17 mouse cellular contexts compared by ENCODE assay signal in genomic region chr1:135128986-135129385, GRCm38 (mm10). TPM values are rescaled to one million over a fixed set of nuclear protein-coding genes. Genes with fewer than 3 reads are reported as not detected.
DNase-seq lines count a peak whose midpoint lies in the region; ATAC-seq and TF ChIP-seq lines count a peak whose summit lies in the region.
"Had no signal": no experiment of that assay in that cellular context is flagged by ENCODE, and none has a peak within 500 bp of the region (broad histone marks: within the 10 kb centered on the region; RNA-seq: fewer than 3 reads in every experiment).

No protein-coding gene starts in this region.

- H3K4me1 ChIP-seq in limb, embryonic 14.5 days (ENCODE audit: control insufficient read depth, insufficient read depth, low read length) = peaks cover 35% of the 10 kb centered on the region

- no peak overlapping the region for H3K4me2 ChIP-seq in limb, embryonic 14.5 days (replicated peaks; ENCODE audit: low read depth, low read length, severe bottlenecking)
- H3K4me2 ChIP-seq: forebrain, embryonic 13.5 days; hindbrain, embryonic 15.5 days; liver, embryonic 13.5 days had no signal

- 0 out of 2 replicates have a peak overlapping the region, but pooled peaks have one; percentile 61 for H3K27ac ChIP-seq in limb, embryonic 14.5 days (replicated peaks; ENCODE audit: low read depth, low read length)
- H3K27ac ChIP-seq: forebrain, embryonic 13.5 days; hindbrain, embryonic 15.5 days; liver, embryonic 13.5 days had no signal

- H3K9ac ChIP-seq in limb, embryonic 14.5 days (ENCODE audit: low read depth, low read length, severe bottlenecking) = no peak overlapping the region
- H3K9ac ChIP-seq: forebrain, embryonic 13.5 days; hindbrain, embryonic 15.5 days; liver, embryonic 13.5 days had no signal

- DNase-seq in CD4-positive, CD25-positive, alpha-beta regulatory T cell, adult 2 months (ENCODE audit: low read depth, low spot score) = peak; percentile 54
- peak; percentile 65 for DNase-seq in ovary, adult 18-20 months (ENCODE audit: low spot score)
- DNase-seq in ovary, postnatal 10 days (ENCODE audit: low spot score) = no peak
- no peak for DNase-seq in limb, embryonic 14.5 days (ENCODE audit: low spot score)
- peak; percentile 60 for DNase-seq in thymus, postnatal 25 days
- no peak for DNase-seq in layer of hippocampus, adult 9-11 months
- DNase-seq in natural killer cell, adult 2 months (ENCODE audit: low spot score in 2 of 2) = no peak
- DNase-seq: adrenal gland, adult 2 months; cerebellum, adult 18-20 months; kidney, adult 18-20 months; liver, embryonic 13.5 days had no signal

- H3K27me3 ChIP-seq in limb, embryonic 14.5 days (ENCODE audit: control insufficient read depth, insufficient read depth, low read length) = no peaks in the 10 kb centered on the region
- H3K27me3 ChIP-seq: hindbrain, embryonic 15.5 days had no signal

- WGBS in limb, embryonic 14.5 days = 21% methylated on average over 9 of the region's 9 CpGs

- no peak for ATAC-seq in CD4-positive, CD25-positive, alpha-beta regulatory T cell, adult 4 months
- ATAC-seq in limb, embryonic 14.5 days (ENCODE audit: low FRiP score, low read depth) = no peak
- ATAC-seq: forebrain, embryonic 13.5 days had no signal

- no peaks in the 10 kb centered on the region for H3K9me3 ChIP-seq in limb, embryonic 14.5 days (ENCODE audit: control insufficient read depth, low read length)
- H3K9me3 ChIP-seq: forebrain, embryonic 13.5 days; G1E; hindbrain, embryonic 15.5 days; liver, embryonic 13.5 days had no signal

- no peak overlapping the region for H3K4me3 ChIP-seq in limb, embryonic 14.5 days (replicated peaks; ENCODE audit: low read length)
- H3K4me3 ChIP-seq: forebrain, embryonic 13.5 days; hindbrain, embryonic 15.5 days; liver, embryonic 13.5 days had no signal

- no peak for TF ChIP-seq POLR2A in limb, embryonic 14.5 days (IDR thresholded peaks at IDR 0.05; ENCODE audit: borderline replicate concordance, extremely low read depth, insufficient read depth, insufficient read length)

- H3K36me3 ChIP-seq in limb, embryonic 14.5 days (ENCODE audit: control insufficient read depth, insufficient read depth, low read length) = no peaks in the 10 kb centered on the region
- H3K36me3 ChIP-seq: hindbrain, embryonic 15.5 days; liver, embryonic 13.5 days had no signal

RNA-seq across cellular contexts. Expression of gene Ptpn7, which starts 3.5 kb away (rescaled TPM):
- polyA plus RNA-seq in CD4-positive, CD25-positive, alpha-beta regulatory T cell, adult 4 months (2017; shearing (Covaris generic)) = 100 to 1,000 TPM; 166 to 302 TPM
- polyA plus RNA-seq in limb, embryonic 14.5 days (2012; rRNA removed) = 3.6 and 3.9 TPM in 2 replicates
- 3.1 and 4.2 TPM in 2 replicates for polyA plus RNA-seq in limb, embryonic 14.5 days (2014; fragmentation: Nextera tagmentation; extraction: Ambion mirVana)

RNA-seq across cellular contexts. Expression of gene Arl8a, which starts 17.6 kb away (rescaled TPM):
- polyA plus RNA-seq in CD4-positive, CD25-positive, alpha-beta regulatory T cell, adult 4 months (2017; shearing (Covaris generic)) = 10 to 100 TPM; 11.5 to 13.8 TPM
- polyA plus RNA-seq in limb, embryonic 14.5 days (2012; rRNA removed) = 88.1 and 88.8 TPM in 2 replicates
- 54.5 and 67.1 TPM in 2 replicates for polyA plus RNA-seq in limb, embryonic 14.5 days (2014; fragmentation: Nextera tagmentation; extraction: Ambion mirVana)

RNA-seq across cellular contexts. Expression of gene Lgr6, which starts 23.9 kb away (rescaled TPM):
- polyA plus RNA-seq in CD4-positive, CD25-positive, alpha-beta regulatory T cell, adult 4 months (2017; shearing (Covaris generic)) = under 1 TPM in 1 of 2 experiments, not detected in 1; 0.08 TPM
- polyA plus RNA-seq in limb, embryonic 14.5 days (2012; rRNA removed) = 3.2 and 4.2 TPM in 2 replicates
- 8.3 and 9.5 TPM in 2 replicates for polyA plus RNA-seq in limb, embryonic 14.5 days (2014; fragmentation: Nextera tagmentation; extraction: Ambion mirVana)

RNA-seq across cellular contexts. Expression of gene Gpr37l1, which starts 38.5 kb away (rescaled TPM):
- not detected for polyA plus RNA-seq in CD4-positive, CD25-positive, alpha-beta regulatory T cell, adult 4 months (2017; shearing (Covaris generic))
- 0.08 and 0.13 TPM in 2 replicates for polyA plus RNA-seq in limb, embryonic 14.5 days (2012; rRNA removed)
- polyA plus RNA-seq in limb, embryonic 14.5 days (2014; fragmentation: Nextera tagmentation; extraction: Ambion mirVana) = 0.14 TPM in 1 of 2 replicates, not detected in the other
- polyA plus RNA-seq: forebrain, embryonic 13.5 days; G1E; heart, postnatal 0 days; liver, embryonic 13.5 days; lung, embryonic 16.5 days had no signal

Comparison
In these comparisons a context has a peak if more than half of its experiments do, and no peak if none do; other contexts are left out.
1. DNase-seq: peak in CD4-positive, CD25-positive, alpha-beta regulatory T cell, adult 2 months (single experiment), ovary, adult 18-20 months (single experiment) and thymus, postnatal 25 days (single experiment); none in ovary, postnatal 10 days (single experiment), limb, embryonic 14.5 days (single experiment), layer of hippocampus, adult 9-11 months (single experiment) and natural killer cell, adult 2 months (0 of 2).
2. RNA of gene Ptpn7, which starts 3.5 kb away (polyA plus RNA-seq): 166 to 302 TPM in CD4-positive, CD25-positive, alpha-beta regulatory T cell, adult 4 months; 3.1 to 4.2 TPM in limb, embryonic 14.5 days; every median in the first group is over 10 times any median in the second.